Mouse (Mus musculus) kidney, adult 2 months (tissue): Measurements from ENCODE around the gene Itga3. TPM values are rescaled to one million over a fixed set of nuclear protein-coding genes. Genes with fewer than 3 reads are reported as not detected.

Experiments
- DNase-seq: peaks from one replicate; pipeline ENCODE4 v3.0.0; 2021
- H3K27ac ChIP-seq: fragments of 200-500 bp; 2 replicates; pipeline ENCODE4 v1.5.1; 2012; ENCODE audit warnings: low read depth, low read length, control low read depth, inconsistent platforms; ENCODE audit not compliant: insufficient read depth
- H3K27me3 ChIP-seq: fragments of 200-500 bp; replicated peaks from 2 replicates; pipeline ENCODE4 v1.6.1; 2012; ENCODE audit warnings: mild to moderate bottlenecking, moderate library complexity, low read length, inconsistent platforms; ENCODE audit not compliant: control insufficient read depth, insufficient read depth
- H3K36me3 ChIP-seq: fragments of 200-500 bp; 2 replicates; pipeline ENCODE4 v1.6.1; 2012; ENCODE audit warnings: mild to moderate bottlenecking, moderate library complexity, low read length, inconsistent platforms; ENCODE audit not compliant: control insufficient read depth, insufficient read depth
- H3K4me1 ChIP-seq: fragments of 200-500 bp; 2 replicates; pipeline ENCODE4 v1.6.1; 2011; ENCODE audit warnings: low read length; ENCODE audit not compliant: control insufficient read depth, insufficient read depth
- H3K4me3 ChIP-seq: fragments of 200-500 bp; 2 replicates; pipeline ENCODE4 v1.5.1; 2011; ENCODE audit warnings: mild to moderate bottlenecking, low read depth, low read length, control low read depth; ENCODE audit not compliant: insufficient read depth
- CTCF ChIP-seq: fragments of 200-500 bp; conservative IDR thresholded peaks from 2 replicates; pipeline ENCODE4 v1.5.1; 2011; ENCODE audit warnings: low read depth, mild to moderate bottlenecking, control low read depth, low read length, moderate library complexity, mixed read lengths; ENCODE audit not compliant: insufficient read depth, insufficient read length
- POLR2A ChIP-seq: fragments of 200-500 bp; IDR thresholded peaks from one replicate; pipeline ENCODE4 v1.6.1; 2011; ENCODE audit warnings: low read depth, low read length, control low read depth
- WGBS: fragments of 180-500 bp; shearing (Covaris S2); methylation state at CpG from one replicate; pipeline ENCODE4 v1.1.7; 2018; 5-methylcytosine and 5-hydroxymethylcytosine counted together
- polyA plus RNA-seq: library from polyadenylated mRNA; depleted of rRNA; stranded (reverse); fragments of >200 nt; gene quantifications from 2 replicates; pipeline ENCODE4 v1.2.3, GENCODE M21; 2012

Gene Itga3
- polyA plus RNA-seq, 1 experiment: 48.2 TPM

DNA sequence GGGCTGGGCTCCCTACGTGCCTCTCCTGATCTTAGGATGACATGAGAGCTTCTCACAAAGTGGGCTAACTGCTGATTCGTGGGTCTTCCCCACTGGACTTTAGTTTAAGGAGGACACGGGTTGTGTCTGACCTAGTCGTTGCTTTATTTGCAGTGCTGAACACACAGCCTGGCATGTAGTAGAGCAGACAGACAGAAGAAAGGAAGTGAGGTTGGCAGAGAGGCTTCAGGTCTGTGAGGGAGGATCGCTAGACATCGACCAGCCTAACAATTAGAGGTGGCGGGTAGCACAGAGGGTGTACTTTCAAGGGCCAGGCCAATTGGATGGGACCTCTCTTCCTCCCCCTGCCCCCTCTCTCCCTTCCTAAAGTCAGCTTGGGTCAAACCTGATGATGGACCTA, 33.0 kb downstream of the Itga3 start:
- no peaks in the 10 kb centered on the region for H3K36me3 ChIP-seq
- H3K4me3 ChIP-seq: no peak overlapping the region
- H3K4me1 ChIP-seq: peaks cover 13% of the 10 kb centered on the region
- no peak for TF ChIP-seq CTCF
- TF ChIP-seq POLR2A: no peak
- H3K27ac ChIP-seq: no peak overlapping the region
- 65% methylated on average over 7 of the region's 7 CpGs for WGBS
- H3K27me3 ChIP-seq: no peaks in the 10 kb centered on the region
- no peak for DNase-seq

DNA sequence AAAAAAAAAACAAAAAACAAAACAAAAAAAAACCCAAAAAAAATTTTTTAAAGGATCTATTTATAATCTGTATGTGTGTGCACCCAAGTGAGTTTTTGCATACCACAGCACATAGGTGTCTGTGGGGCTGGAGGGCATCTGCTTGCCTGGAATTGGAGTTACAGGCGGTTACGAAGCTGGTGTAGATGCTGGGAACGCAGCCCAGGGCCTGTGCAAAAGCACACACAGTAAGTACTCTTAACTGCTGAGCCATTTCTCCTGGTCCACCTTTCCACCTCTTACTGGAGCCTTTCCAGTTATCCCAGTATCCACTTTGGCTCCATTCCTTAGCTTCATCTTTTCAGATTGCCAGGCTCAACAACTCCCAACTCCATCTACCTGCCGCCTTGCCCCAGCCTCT, 33.5 kb downstream of the Itga3 start:
- TF ChIP-seq POLR2A (no peak), CTCF (no peak)
- 94% methylated on average over 4 of the region's 4 CpGs for WGBS
- no peak overlapping the region for H3K4me3 ChIP-seq
- H3K27me3 ChIP-seq: no peaks in the 10 kb centered on the region
- DNase-seq: no peak
- H3K4me1 ChIP-seq: peaks cover 18% of the 10 kb centered on the region
- no peak overlapping the region for H3K27ac ChIP-seq
- H3K36me3 ChIP-seq: no peaks in the 10 kb centered on the region

- Histone ChIP-seq H3K36me3 (peaks cover 3% of the 10 kb centered on the region; the same call in 1 of the 2 replicates), H3K4me1 (peaks cover 23% of the 10 kb centered on the region), H3K4me3 (peak overlapping the region; percentile 57), H3K27me3 (no peaks in the 10 kb centered on the region), H3K27ac (peak overlapping the region; percentile 91)
- DNase-seq: peak; percentile 92
- TF ChIP-seq CTCF (peak; percentile 76), POLR2A (no peak)
- 0% methylated on average over 11 of the region's 11 CpGs for WGBS
Observed at GRCm38 (mm10) chr11:95042096-95042495, 34.5 kb downstream of the Itga3 start.

DNA sequence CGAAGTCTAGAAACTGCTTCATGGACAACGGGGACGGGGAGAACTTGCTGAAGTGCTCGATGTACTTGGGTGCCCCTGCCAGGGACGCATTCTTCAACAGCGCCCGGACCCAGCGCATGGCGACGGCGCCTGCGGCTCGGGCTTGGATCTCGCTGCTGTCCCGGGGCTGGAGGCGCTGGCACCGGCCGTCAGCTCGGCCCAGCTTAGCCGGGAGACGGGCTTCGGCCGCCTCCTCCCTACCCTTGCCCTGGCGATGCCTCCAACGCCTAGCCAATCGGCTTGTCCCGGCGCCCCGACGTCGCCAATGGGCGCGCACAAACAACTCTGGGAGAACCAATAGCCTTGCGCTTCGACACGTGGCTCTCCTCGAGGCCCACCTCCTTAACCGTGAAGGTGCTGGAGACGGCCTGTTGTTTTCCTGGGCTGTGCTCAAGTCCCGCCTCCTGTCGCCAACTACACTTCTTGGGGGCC, 35.4 kb downstream of the Itga3 start, which contains the start of gene Pdk2:
TSS of gene Pdk2 (minus strand) at position 216 of the 471 bp plus-strand sequence.
- Histone ChIP-seq H3K36me3 (peaks cover 5% of the 10 kb centered on the region; the same call in 1 of the 2 replicates), H3K27me3 (no peaks in the 10 kb centered on the region), H3K4me1 (peaks cover 26% of the 10 kb centered on the region), H3K27ac (peak within 1 kb of the TSS; percentile 99), H3K4me3 (peak within 1 kb of the TSS; percentile 87)
- peak; percentile 99 for DNase-seq
- no peak for TF ChIP-seq CTCF
- TF ChIP-seq POLR2A: peak; percentile 88
- WGBS: under 1% methylated on average over 41 of the region's 41 CpGs

GRCm38 (mm10) chr11:95040491-95041138, 36.0 kb downstream of the Itga3 start:
- peaks cover 5% of the 10 kb centered on the region; the same call in 1 of the 2 replicates for H3K36me3 ChIP-seq
- DNase-seq: peak; percentile 97
- 2% methylated on average over 20 of the region's 20 CpGs for WGBS

DNA sequence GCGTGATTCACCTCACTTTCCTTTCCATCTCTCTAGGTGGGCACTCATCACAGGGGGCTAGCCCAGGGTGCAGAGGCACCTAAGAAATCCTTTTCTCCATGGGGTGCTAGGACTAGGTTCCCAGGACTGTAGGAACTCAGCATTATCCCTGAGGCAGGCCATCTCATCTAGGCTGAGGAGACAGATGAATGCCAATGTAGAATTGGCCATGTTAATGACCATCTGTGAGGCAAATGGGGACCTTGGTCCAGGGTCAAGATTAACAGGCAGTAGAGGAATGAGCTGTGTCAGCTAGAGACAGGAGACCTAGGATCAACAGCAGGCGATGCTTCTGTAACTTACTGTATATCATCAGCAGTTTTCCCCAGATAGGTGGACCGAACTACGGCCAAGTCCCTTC, 36.8 kb downstream of the Itga3 start:
- H3K27ac ChIP-seq: peak overlapping the region; percentile 99
- TF ChIP-seq CTCF: no peak
- TF ChIP-seq POLR2A: no peak
- peak overlapping the region; percentile 87 for H3K4me3 ChIP-seq
- peaks cover 35% of the 10 kb centered on the region for H3K4me1 ChIP-seq
- H3K36me3 ChIP-seq: peaks cover 5% of the 10 kb centered on the region; the same call in 1 of the 2 replicates
- H3K27me3 ChIP-seq: no peaks in the 10 kb centered on the region
- 37% methylated on average over 4 of the region's 4 CpGs for WGBS
- peak; percentile 79 for DNase-seq

More at GRCm38 (mm10) chr11:95040491-95041138, 36.0 kb downstream of the Itga3 start:
- H3K4me3 ChIP-seq: peak overlapping the region; percentile 87
- H3K4me1 ChIP-seq: peaks cover 28% of the 10 kb centered on the region
- no peaks in the 10 kb centered on the region for H3K27me3 ChIP-seq
- H3K27ac ChIP-seq: peak overlapping the region; percentile 99
- TF ChIP-seq POLR2A (peak; percentile 91), CTCF (no peak)

DNA sequence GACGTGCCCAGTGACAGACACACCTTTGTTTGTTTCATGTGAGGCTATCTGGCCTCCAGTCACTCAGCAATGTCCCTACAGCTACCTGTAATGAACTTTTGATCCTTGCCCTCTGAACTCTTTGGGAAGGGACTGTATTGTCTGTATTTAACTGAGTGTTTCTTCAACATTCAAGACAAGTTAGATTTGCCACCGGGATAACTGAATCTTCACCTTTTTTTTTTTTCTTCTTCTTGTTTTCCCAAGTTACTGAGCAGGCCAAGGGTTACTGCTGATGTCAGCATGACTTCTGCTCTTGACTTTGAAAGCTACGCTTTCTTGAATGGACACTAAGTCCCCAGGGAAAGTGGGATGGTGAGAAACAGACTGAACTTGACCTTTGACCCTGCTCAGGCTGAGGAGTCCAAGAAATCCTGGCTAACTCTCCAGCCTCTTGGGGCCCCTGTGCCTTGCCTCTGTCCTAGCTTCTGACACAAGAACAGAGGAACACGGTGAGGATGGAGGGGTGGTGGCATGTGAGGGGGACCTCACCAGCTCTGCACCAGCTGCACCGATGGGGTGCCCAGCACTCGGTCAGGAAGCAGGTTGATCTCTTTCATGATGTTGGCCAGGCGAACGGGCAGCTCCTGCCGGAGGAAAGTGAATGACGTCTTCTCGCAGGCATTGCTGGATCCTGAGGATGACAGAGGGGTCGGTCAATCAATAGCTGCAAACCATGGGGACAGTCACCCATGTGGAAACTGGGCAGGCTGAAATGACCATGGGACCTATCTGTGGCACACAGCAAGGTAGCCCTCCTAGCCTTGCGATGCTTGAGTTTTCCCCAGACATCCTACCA, 37.6 kb downstream of the Itga3 start:
- 50% methylated on average over 13 of the region's 13 CpGs for WGBS
- DNase-seq: peak; percentile 93
- Histone ChIP-seq H3K27me3 (no peaks in the 10 kb centered on the region), H3K4me3 (no peak overlapping the region), H3K27ac (peak overlapping the region; percentile 99), H3K4me1 (peaks cover 38% of the 10 kb centered on the region), H3K36me3 (peaks cover 5% of the 10 kb centered on the region; the same call in 1 of the 2 replicates)
- TF ChIP-seq POLR2A: no peak
- no peak for TF ChIP-seq CTCF
